Mouse (Mus musculus) liver, adult 2 months (tissue): Measurements from ENCODE around the gene Bdh1.

Source experiments
- CTCF ChIP-seq: fragments of 200-500 bp; IDR thresholded peaks from 2 replicates; pipeline ENCODE4 v1.5.1; 2011; ENCODE audit warnings: low read depth, low read length, control low read depth
- POLR2A ChIP-seq: fragments of 200-500 bp; IDR thresholded peaks from 2 replicates; pipeline ENCODE4 v1.6.1; 2011; ENCODE audit warnings: low read length, control low read depth; ENCODE audit not compliant: insufficient read depth; ENCODE audit errors: extremely low read depth

GRCm38 (mm10) chr16:31499681-31500310, 77.7 kb downstream of the Bdh1 start:
- TF ChIP-seq CTCF (no peak), POLR2A (no peak)
